ENCODE assay signal across 8 mouse cellular contexts in the genomic region with DNA sequence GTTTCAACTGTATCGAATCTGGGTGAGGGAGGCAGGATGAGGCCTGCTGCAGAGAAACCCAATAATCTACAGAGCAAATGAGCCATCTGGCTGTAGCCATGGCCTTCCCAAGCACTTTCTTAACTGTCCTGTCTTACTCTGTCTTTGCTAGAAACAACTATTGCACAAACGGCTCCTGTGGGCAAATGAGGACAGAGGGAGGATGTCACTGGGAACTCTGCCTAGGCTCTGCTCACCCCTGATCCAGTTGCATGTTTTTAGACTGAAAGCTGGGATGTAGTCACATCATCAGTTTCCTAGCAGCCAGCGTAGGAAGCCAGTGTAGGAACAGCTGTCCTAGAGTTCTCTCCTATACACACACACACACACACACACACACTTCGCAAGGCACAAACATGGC. TPM values are rescaled to one million over a fixed set of nuclear protein-coding genes. Genes with fewer than 3 reads are reported as not detected.
"Had no signal": no experiment of that assay in that cellular context is flagged by ENCODE, and none has a peak within 500 bp of the region (broad histone marks: within the 10 kb centered on the region; RNA-seq: fewer than 3 reads in every experiment).

No protein-coding gene starts in this region.

- DNase-seq: kidney, postnatal 14 days; left cerebral cortex, postnatal 4 days; lung, adult 18-20 months; lung, postnatal 14 days; retina, postnatal 1 day; right cerebral cortex, postnatal 25 days; thymus, postnatal 4 days had no signal

RNA-seq across cellular contexts. Expression of gene Far2, which starts 21.7 kb away (rescaled TPM):
- total RNA-seq: liver, adult 2 months had no signal
